Mouse (Mus musculus) hindbrain, postnatal 0 days (tissue): ENCODE results near the gene Fam187b. TPM values are rescaled to one million over a fixed set of nuclear protein-coding genes. Genes with fewer than 3 reads are reported as not detected.

Source experiments
- ATAC-seq: fragments of 200-750 bp; cut with Nextera tagmentation; 2 replicates; pipeline ENCODE4 v1.8.0; 2017; ENCODE audit warnings: mild to moderate bottlenecking, moderate TSS enrichment, moderate library complexity
- DNase-seq: peaks from one replicate; pipeline ENCODE4 v3.0.0-alpha.2; 2015; ENCODE audit warnings: low spot score
- H3K27ac ChIP-seq: fragments of 300-500 bp; sonication (generic); 2 replicates; pipeline ENCODE4 v1.5.1; 2014; ENCODE audit warnings: mild to moderate bottlenecking
- H3K27me3 ChIP-seq: fragments of 300-500 bp; sonication (generic); 2 replicates; pipeline ENCODE4 v1.6.1; 2014; ENCODE audit warnings: low read length, mixed read lengths; ENCODE audit not compliant: insufficient read depth
- H3K36me3 ChIP-seq: fragments of 300-500 bp; sonication (generic); 2 replicates; pipeline ENCODE4 v1.6.1; 2014; ENCODE audit warnings: low read length, mixed read lengths; ENCODE audit not compliant: insufficient read depth
- H3K4me1 ChIP-seq: fragments of 300-500 bp; sonication (generic); 2 replicates; pipeline ENCODE4 v1.6.1; 2014; ENCODE audit warnings: antibody characterized with exemption, low read length, mixed read lengths; ENCODE audit not compliant: insufficient read depth
- H3K4me2 ChIP-seq: fragments of 300-500 bp; sonication (generic); 2 replicates; pipeline ENCODE4 v1.6.1; 2014; ENCODE audit warnings: low read depth, mild to moderate bottlenecking, low read length, moderate library complexity, mixed read lengths
- H3K4me3 ChIP-seq: fragments of 300-500 bp; sonication (generic); 2 replicates; pipeline ENCODE4 v1.5.1; 2014; ENCODE audit warnings: low read length
- H3K9ac ChIP-seq: fragments of 300-500 bp; sonication (generic); replicated peaks from 2 replicates; pipeline ENCODE4 v1.6.1; 2014; ENCODE audit warnings: mild to moderate bottlenecking, low read length, moderate library complexity, mixed read lengths
- H3K9me3 ChIP-seq: fragments of 300-500 bp; sonication (generic); 2 replicates; pipeline ENCODE4 v1.6.1; 2016; ENCODE audit warnings: low read length, mixed read lengths
- CTCF ChIP-seq: IDR thresholded peaks from 2 replicates; pipeline ENCODE4 v1.5.1; 2016; ENCODE audit warnings: antibody characterized with exemption, control low read depth, low read depth
- WGBS: fragments of 180-500 bp; shearing (Covaris S2); extraction: QIAGEN DNeasy Blood & Tissue Kit; methylation state at CpG from one replicate; pipeline ENCODE4 v1.1.7; 2014; 5-methylcytosine and 5-hydroxymethylcytosine counted together
- polyA plus RNA-seq: library from polyadenylated mRNA; unstranded; fragments of >200 nt; fragmentation: Nextera tagmentation; extraction: Ambion mirVana; gene quantifications from 2 replicates; pipeline ENCODE4 v1.2.1, GENCODE M21; 2015
- total RNA-seq: library from RNA; depleted of rRNA; stranded (reverse); fragments of >200 nt; gene quantifications from 2 replicates; pipeline ENCODE4 v1.2.3, GENCODE M21; 2014

Gene Fam187b
- total and polyA plus RNA-seq, 2 experiments from 2014 or later, result 0.16 to 0.89 TPM

DNA sequence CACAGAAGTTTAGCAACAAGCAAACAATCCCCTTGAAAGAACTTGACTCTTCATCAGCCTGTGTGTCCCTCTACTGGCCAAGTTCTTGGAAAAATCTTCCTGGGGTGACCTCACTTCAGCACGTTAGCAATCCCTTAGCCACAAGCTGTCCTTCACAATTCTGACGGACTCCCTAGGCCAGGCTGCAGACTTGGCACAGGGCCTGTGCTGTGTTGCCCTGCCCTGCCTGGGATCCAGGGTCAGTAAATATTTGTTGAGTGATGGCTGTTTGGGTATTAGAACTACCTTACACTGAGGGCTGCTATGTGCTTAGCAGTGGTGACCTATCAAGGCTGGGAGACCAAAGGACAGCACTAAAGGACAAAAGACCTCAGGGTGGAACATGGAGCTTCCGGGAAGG is 19.6 kb upstream of the Fam187b start:
- Histone ChIP-seq H3K4me1 (peaks cover 15% of the 10 kb centered on the region), H3K4me3 (no peak overlapping the region), H3K9ac (no peak overlapping the region), H3K9me3 (no peaks in the 10 kb centered on the region), H3K27ac (no peak overlapping the region), H3K27me3 (no peaks in the 10 kb centered on the region), H3K36me3 (peaks cover 31% of the 10 kb centered on the region), H3K4me2 (no peak overlapping the region)
- DNase-seq (no peak), ATAC-seq (no peak)
- TF ChIP-seq CTCF, result peak; percentile 24
- WGBS, result 74% methylated on average over 3 of the region's 3 CpGs

- Histone ChIP-seq H3K27me3 (no peaks in the 10 kb centered on the region), H3K36me3 (peaks cover 31% of the 10 kb centered on the region), H3K4me1 (peaks cover 15% of the 10 kb centered on the region), H3K4me3 (peak overlapping the region; percentile 74; the same call in 1 of the 2 replicates), H3K9ac (peak overlapping the region; percentile 98; the same call in 1 of the 2 replicates), H3K4me2 (peak overlapping the region; percentile 86), H3K9me3 (no peaks in the 10 kb centered on the region), H3K27ac (no peak overlapping the region)
- 80% methylated on average over 12 of the region's 12 CpGs for WGBS
- ATAC-seq, result no peak
- DNase-seq, result no peak
- no peak for TF ChIP-seq CTCF
Measured at GRCm38 (mm10) chr7:30954971-30955520, 18.5 kb upstream of the Fam187b start.

GRCm38 (mm10) chr7:30955584-30956356 is 17.8 kb upstream of the Fam187b start:
- TF ChIP-seq CTCF, result peak; percentile 67
- under 1% methylated on average over 48 of the region's 64 CpGs for WGBS
- H3K9me3 ChIP-seq, result no peaks in the 10 kb centered on the region
- H3K9ac ChIP-seq, result peak overlapping the region; percentile 98
- peak; percentile 75 for ATAC-seq
- H3K4me1 ChIP-seq, result peaks cover 15% of the 10 kb centered on the region
- H3K36me3 ChIP-seq, result peaks cover 31% of the 10 kb centered on the region
- H3K4me3 ChIP-seq, result peak overlapping the region; percentile 74
- H3K4me2 ChIP-seq, result peak overlapping the region; percentile 86
- DNase-seq, result peak; percentile 89
- peak overlapping the region; percentile 98 for H3K27ac ChIP-seq
- H3K27me3 ChIP-seq, result no peaks in the 10 kb centered on the region

- Histone ChIP-seq H3K4me1 (peaks cover 15% of the 10 kb centered on the region), H3K36me3 (peaks cover 31% of the 10 kb centered on the region), H3K27me3 (no peaks in the 10 kb centered on the region), H3K9ac (peak overlapping the region; percentile 98), H3K27ac (peak overlapping the region; percentile 98), H3K4me3 (peak overlapping the region; percentile 74), H3K4me2 (peak overlapping the region; percentile 86), H3K9me3 (no peaks in the 10 kb centered on the region)
- DNase-seq, result no peak
- WGBS, result 0% methylated on average over 18 of the region's 49 CpGs
- TF ChIP-seq CTCF, result no peak
- peak; percentile 55 for ATAC-seq
Measured at GRCm38 (mm10) chr7:30956357-30956751, 17.2 kb upstream of the Fam187b start.

GRCm38 (mm10) chr7:30956756-30957366 is 16.7 kb upstream of the Fam187b start, which contains the start of gene Usf2:
TSS of gene Usf2 (minus strand) at chr7:30956803.
- ATAC-seq (peak; percentile 76), DNase-seq (peak; percentile 91)
- Histone ChIP-seq H3K27me3 (no peaks in the 10 kb centered on the region), H3K4me1 (peaks cover 15% of the 10 kb centered on the region), H3K27ac (peak within 1 kb of the TSS; percentile 98), H3K36me3 (peaks cover 29% of the 10 kb centered on the region), H3K4me3 (peak within 1 kb of the TSS; percentile 74), H3K4me2 (peak within 1 kb of the TSS; percentile 86), H3K9ac (peak within 1 kb of the TSS; percentile 98), H3K9me3 (no peaks in the 10 kb centered on the region)
- 0% methylated on average over 25 of the region's 82 CpGs for WGBS
- no peak for TF ChIP-seq CTCF

- under 1% methylated on average over 43 of the region's 43 CpGs for WGBS
Measured at GRCm38 (mm10) chr7:30957367-30957783, 16.2 kb upstream of the Fam187b start.

More at GRCm38 (mm10) chr7:30957367-30957783, 16.2 kb upstream of the Fam187b start:
- peak overlapping the region; percentile 74 for H3K4me3 ChIP-seq
- DNase-seq, result peak; percentile 95
- peak overlapping the region; percentile 98 for H3K9ac ChIP-seq
- H3K27me3 ChIP-seq, result no peaks in the 10 kb centered on the region
- H3K27ac ChIP-seq, result peak overlapping the region; percentile 98
- H3K4me1 ChIP-seq, result peaks cover 15% of the 10 kb centered on the region
- H3K9me3 ChIP-seq, result no peaks in the 10 kb centered on the region
- peak; percentile 67 for ATAC-seq
- H3K36me3 ChIP-seq, result peaks cover 24% of the 10 kb centered on the region
- H3K4me2 ChIP-seq, result peak overlapping the region; percentile 86
- no peak for TF ChIP-seq CTCF
